Mouse (Mus musculus): Measurements from ENCODE around the gene Plrg1. TPM values are rescaled to one million over a fixed set of nuclear protein-coding genes. Genes with fewer than 3 reads are reported as not detected.

Gene Plrg1
- polyA plus RNA-seq, 1 experiment = 59.9 TPM

DNA sequence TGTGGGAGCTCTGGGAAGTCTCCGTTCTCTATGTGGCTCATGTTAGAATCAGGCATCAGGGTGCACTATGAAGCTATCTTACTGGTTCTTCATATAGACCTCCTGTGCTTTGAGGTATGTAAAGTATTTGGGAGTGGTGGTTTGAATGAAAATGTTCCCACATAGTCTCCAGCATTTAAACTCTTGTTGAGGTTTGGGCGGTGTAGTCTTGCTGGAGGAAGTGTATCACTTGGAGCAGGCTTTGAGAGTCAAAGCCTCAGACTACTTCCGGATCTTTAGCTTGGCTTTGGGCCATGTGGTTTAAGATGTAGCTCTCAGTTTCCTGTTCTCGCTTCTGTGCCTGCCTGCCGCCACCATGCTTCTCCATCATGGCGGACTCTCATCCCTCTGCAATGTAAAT lies 47.0 kb downstream of the Plrg1 start:
- Histone ChIP-seq H3ac (ENCODE audit: control insufficient read depth, insufficient read length) (no peak overlapping the region), H3K27me3 (ENCODE audit: control insufficient read depth, insufficient read depth, insufficient read length) (peaks cover 24% of the 10 kb centered on the region), H3K4me3 (no peak overlapping the region), H3K79me2 (ENCODE audit: control insufficient read depth, insufficient read depth) (no peaks in the 10 kb centered on the region), H3K4me2 (ENCODE audit: low read depth) (no peak overlapping the region), H3K36me3 (ENCODE audit: control insufficient read depth, insufficient read depth) (no peaks in the 10 kb centered on the region)
- TF ChIP-seq TCF12 (IDR thresholded peaks at IDR 0.05; ENCODE audit: insufficient read depth, poor library complexity, severe bottlenecking) (no peak), MYOG (IDR thresholded peaks at IDR 0.05; ENCODE audit: control insufficient read depth in 1 of 3, insufficient read depth in 1 of 3, insufficient read length in 2 of 3, low read depth in 2 of 3) (no peak), TCF3 (IDR thresholded peaks at IDR 0.05; ENCODE audit: insufficient read length, low read depth) (no peak), E2F4 (IDR thresholded peaks at IDR 0.05; ENCODE audit: insufficient read depth) (no peak), USF1 (IDR thresholded peaks at IDR 0.05; ENCODE audit: low read depth) (no peak), REST (IDR thresholded peaks at IDR 0.05; ENCODE audit: insufficient read depth, insufficient read length) (no peak), CEBPB (IDR thresholded peaks at IDR 0.05; ENCODE audit: insufficient read depth, poor library complexity, severe bottlenecking) (no peak), MYOD1 (IDR thresholded peaks at IDR 0.05; ENCODE audit: control insufficient read depth in 1 of 3, insufficient read length in 2 of 3, low read depth in 2 of 3) (no peak), POLR2A (IDR thresholded peaks at IDR 0.05; ENCODE audit: insufficient read length, low read depth) (no peak)

DNA sequence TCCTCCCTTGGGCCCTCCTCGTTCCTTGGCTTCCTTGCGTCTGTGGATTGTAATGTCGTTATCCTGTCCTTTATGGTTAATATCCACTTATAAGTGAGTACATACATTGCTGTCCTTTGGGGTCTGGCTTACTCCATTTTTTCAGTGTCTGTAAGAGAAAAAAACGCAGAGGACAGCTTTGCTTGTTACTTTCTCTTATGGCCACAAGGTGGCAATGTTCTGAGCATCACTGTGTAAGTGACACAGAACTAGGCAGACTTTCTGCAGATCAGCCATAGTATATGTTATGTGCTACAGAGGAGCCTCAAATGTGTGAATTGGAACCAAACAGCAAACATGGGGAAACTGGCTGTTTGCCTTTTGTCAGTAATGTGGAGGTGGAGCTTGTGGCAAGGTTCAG lies 54.8 kb downstream of the Plrg1 start:
- H3K79me2 ChIP-seq (ENCODE audit: control insufficient read depth, insufficient read depth) = no peaks in the 10 kb centered on the region
- no peaks in the 10 kb centered on the region for H3K36me3 ChIP-seq (ENCODE audit: control insufficient read depth, insufficient read depth)
- no peak overlapping the region for H3ac ChIP-seq (ENCODE audit: control insufficient read depth, insufficient read length)
- peaks cover 10% of the 10 kb centered on the region for H3K27me3 ChIP-seq (ENCODE audit: control insufficient read depth, insufficient read depth, insufficient read length)
- H3K4me3 ChIP-seq = no peak overlapping the region
- TF ChIP-seq TCF3 (IDR thresholded peaks at IDR 0.05; ENCODE audit: insufficient read length, low read depth) (no peak), POLR2AphosphoS2 (IDR thresholded peaks at IDR 0.05; ENCODE audit: insufficient read length, low read depth) (no peak), MAX (IDR thresholded peaks at IDR 0.05; ENCODE audit: low read depth) (no peak), SRF (IDR thresholded peaks at IDR 0.05; ENCODE audit: control insufficient read depth, insufficient read length, low read depth) (no peak), POLR2A (IDR thresholded peaks at IDR 0.05; ENCODE audit: insufficient read length, low read depth) (no peak), MYOD1 (IDR thresholded peaks at IDR 0.05; ENCODE audit: control insufficient read depth in 1 of 3, insufficient read length in 2 of 3, low read depth in 2 of 3) (no peak), TCF12 (IDR thresholded peaks at IDR 0.05; ENCODE audit: insufficient read depth, poor library complexity, severe bottlenecking) (no peak), USF1 (IDR thresholded peaks at IDR 0.05; ENCODE audit: low read depth) (no peak), CEBPB (IDR thresholded peaks at IDR 0.05; ENCODE audit: insufficient read depth, poor library complexity, severe bottlenecking) (no peak), E2F4 (IDR thresholded peaks at IDR 0.05; ENCODE audit: insufficient read depth) (no peak)
- no peak overlapping the region for H3K4me2 ChIP-seq (ENCODE audit: low read depth)

DNA sequence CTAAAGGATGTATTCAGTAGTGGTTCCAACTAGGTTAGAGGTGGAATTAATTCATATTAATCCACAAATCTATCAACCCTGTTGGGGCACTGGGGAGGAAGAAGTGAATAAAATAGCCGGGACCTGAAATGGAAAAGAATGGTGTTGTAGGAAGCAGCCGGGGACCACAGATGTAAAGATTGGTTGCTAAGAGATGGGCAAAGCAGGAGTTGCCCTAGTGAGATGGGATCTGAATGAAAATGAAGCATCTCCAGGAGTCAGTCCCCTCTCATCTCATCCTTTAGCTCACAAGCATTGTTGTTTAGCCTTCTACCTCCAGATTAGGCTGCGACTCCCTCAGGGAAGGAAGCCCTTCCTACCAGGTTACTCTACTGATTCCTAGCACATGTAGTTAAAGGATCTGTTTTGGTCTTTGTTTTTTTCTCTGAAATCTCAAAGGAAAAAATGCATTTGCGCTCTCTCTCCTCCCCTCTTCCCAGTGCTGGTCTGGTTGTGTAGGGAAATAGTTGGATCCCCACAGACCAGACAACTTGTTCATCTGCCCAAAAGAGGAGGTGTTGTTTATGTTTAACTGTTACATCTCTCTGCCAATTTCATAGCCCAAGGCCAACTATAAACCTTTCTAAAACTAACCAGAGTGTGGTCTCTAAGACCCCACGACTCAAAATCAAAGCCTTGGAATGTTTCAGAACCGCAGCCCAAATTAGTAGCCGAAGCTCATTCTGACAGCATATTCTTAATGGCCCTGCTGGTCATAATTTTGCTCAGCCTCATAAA lies 56.4 kb downstream of the Plrg1 start:
- no peak overlapping the region for H3K4me3 ChIP-seq
- no peak overlapping the region for H3K4me2 ChIP-seq (ENCODE audit: low read depth)
- no peak overlapping the region for H3ac ChIP-seq (ENCODE audit: control insufficient read depth, insufficient read length)
- H3K36me3 ChIP-seq (ENCODE audit: control insufficient read depth, insufficient read depth) = no peaks in the 10 kb centered on the region
- H3K27me3 ChIP-seq (ENCODE audit: control insufficient read depth, insufficient read depth, insufficient read length) = peaks cover 6% of the 10 kb centered on the region
- H3K79me2 ChIP-seq (ENCODE audit: control insufficient read depth, insufficient read depth) = no peaks in the 10 kb centered on the region
- TF ChIP-seq MYOG (IDR thresholded peaks at IDR 0.05; ENCODE audit: control insufficient read depth in 1 of 3, insufficient read depth in 1 of 3, insufficient read length in 2 of 3, low read depth in 2 of 3) = no peak
- TF ChIP-seq TCF3 (IDR thresholded peaks at IDR 0.05; ENCODE audit: insufficient read length, low read depth) = no peak
- TF ChIP-seq MYOD1 (IDR thresholded peaks at IDR 0.05; ENCODE audit: control insufficient read depth in 1 of 3, insufficient read length in 2 of 3, low read depth in 2 of 3) = no peak
- no peak for TF ChIP-seq POLR2A (IDR thresholded peaks at IDR 0.05; ENCODE audit: insufficient read length, low read depth)
- TF ChIP-seq SRF (IDR thresholded peaks at IDR 0.05; ENCODE audit: control insufficient read depth, insufficient read length, low read depth) = no peak
- no peak for TF ChIP-seq TCF12 (IDR thresholded peaks at IDR 0.05; ENCODE audit: insufficient read depth, poor library complexity, severe bottlenecking)
- TF ChIP-seq E2F4 (IDR thresholded peaks at IDR 0.05; ENCODE audit: insufficient read depth) = no peak
- no peak for TF ChIP-seq POLR2AphosphoS2 (IDR thresholded peaks at IDR 0.05; ENCODE audit: insufficient read length, low read depth)
- TF ChIP-seq MAX (IDR thresholded peaks at IDR 0.05; ENCODE audit: low read depth) = no peak
- no peak for TF ChIP-seq CEBPB (IDR thresholded peaks at IDR 0.05; ENCODE audit: insufficient read depth, poor library complexity, severe bottlenecking)
- TF ChIP-seq REST (IDR thresholded peaks at IDR 0.05; ENCODE audit: insufficient read depth, insufficient read length) = no peak
- TF ChIP-seq USF1 (IDR thresholded peaks at IDR 0.05; ENCODE audit: low read depth) = no peak

DNA sequence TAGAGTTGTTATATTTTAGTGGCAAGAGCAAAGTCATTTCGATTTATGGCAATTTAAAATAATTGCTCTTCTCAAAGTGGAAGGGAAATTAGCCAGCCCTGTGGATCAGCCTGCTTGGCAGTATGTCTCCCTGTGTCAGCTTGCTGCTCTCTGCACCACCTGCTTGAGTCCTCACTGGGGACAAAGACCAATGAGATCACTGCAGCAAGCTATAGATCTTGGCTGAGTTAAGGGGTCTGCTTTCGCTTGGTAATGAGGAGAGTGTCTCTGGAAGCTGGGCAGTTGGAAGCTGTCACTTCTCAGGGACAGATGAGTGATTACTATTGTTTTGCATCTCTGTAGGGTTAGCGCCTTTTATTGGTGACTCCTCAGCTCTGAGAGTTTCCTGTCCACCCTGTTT lies 57.5 kb downstream of the Plrg1 start:
- no peaks in the 10 kb centered on the region for H3K36me3 ChIP-seq (ENCODE audit: control insufficient read depth, insufficient read depth)
- TF ChIP-seq REST (IDR thresholded peaks at IDR 0.05; ENCODE audit: insufficient read depth, insufficient read length) (no peak), MYOG (IDR thresholded peaks at IDR 0.05; ENCODE audit: control insufficient read depth in 1 of 3, insufficient read depth in 1 of 3, insufficient read length in 2 of 3, low read depth in 2 of 3) (no peak), CEBPB (IDR thresholded peaks at IDR 0.05; ENCODE audit: insufficient read depth, poor library complexity, severe bottlenecking) (no peak), E2F4 (IDR thresholded peaks at IDR 0.05; ENCODE audit: insufficient read depth) (no peak), SRF (IDR thresholded peaks at IDR 0.05; ENCODE audit: control insufficient read depth, insufficient read length, low read depth) (no peak), MAX (IDR thresholded peaks at IDR 0.05; ENCODE audit: low read depth) (no peak), TCF3 (IDR thresholded peaks at IDR 0.05; ENCODE audit: insufficient read length, low read depth) (no peak), POLR2AphosphoS2 (IDR thresholded peaks at IDR 0.05; ENCODE audit: insufficient read length, low read depth) (no peak), MYOD1 (IDR thresholded peaks at IDR 0.05; ENCODE audit: control insufficient read depth in 1 of 3, insufficient read length in 2 of 3, low read depth in 2 of 3) (no peak), POLR2A (IDR thresholded peaks at IDR 0.05; ENCODE audit: insufficient read length, low read depth) (no peak), TCF12 (IDR thresholded peaks at IDR 0.05; ENCODE audit: insufficient read depth, poor library complexity, severe bottlenecking) (no peak), USF1 (IDR thresholded peaks at IDR 0.05; ENCODE audit: low read depth) (no peak)
- H3K4me2 ChIP-seq (ENCODE audit: low read depth) = no peak overlapping the region
- H3ac ChIP-seq (ENCODE audit: control insufficient read depth, insufficient read length) = no peak overlapping the region
- H3K4me3 ChIP-seq = no peak overlapping the region
- H3K27me3 ChIP-seq (ENCODE audit: control insufficient read depth, insufficient read depth, insufficient read length) = peaks cover 6% of the 10 kb centered on the region
- H3K79me2 ChIP-seq (ENCODE audit: control insufficient read depth, insufficient read depth) = no peaks in the 10 kb centered on the region
